Mouse (Mus musculus) embryo, embryonic 10.5 days (tissue): Measurements from ENCODE around the gene Lingo1.

Experiments
- DNase-seq: peaks from one replicate; pipeline ENCODE4 v3.0.0-alpha.2; 2015; ENCODE audit warnings: low spot score

Lingo1 gene

DNA sequence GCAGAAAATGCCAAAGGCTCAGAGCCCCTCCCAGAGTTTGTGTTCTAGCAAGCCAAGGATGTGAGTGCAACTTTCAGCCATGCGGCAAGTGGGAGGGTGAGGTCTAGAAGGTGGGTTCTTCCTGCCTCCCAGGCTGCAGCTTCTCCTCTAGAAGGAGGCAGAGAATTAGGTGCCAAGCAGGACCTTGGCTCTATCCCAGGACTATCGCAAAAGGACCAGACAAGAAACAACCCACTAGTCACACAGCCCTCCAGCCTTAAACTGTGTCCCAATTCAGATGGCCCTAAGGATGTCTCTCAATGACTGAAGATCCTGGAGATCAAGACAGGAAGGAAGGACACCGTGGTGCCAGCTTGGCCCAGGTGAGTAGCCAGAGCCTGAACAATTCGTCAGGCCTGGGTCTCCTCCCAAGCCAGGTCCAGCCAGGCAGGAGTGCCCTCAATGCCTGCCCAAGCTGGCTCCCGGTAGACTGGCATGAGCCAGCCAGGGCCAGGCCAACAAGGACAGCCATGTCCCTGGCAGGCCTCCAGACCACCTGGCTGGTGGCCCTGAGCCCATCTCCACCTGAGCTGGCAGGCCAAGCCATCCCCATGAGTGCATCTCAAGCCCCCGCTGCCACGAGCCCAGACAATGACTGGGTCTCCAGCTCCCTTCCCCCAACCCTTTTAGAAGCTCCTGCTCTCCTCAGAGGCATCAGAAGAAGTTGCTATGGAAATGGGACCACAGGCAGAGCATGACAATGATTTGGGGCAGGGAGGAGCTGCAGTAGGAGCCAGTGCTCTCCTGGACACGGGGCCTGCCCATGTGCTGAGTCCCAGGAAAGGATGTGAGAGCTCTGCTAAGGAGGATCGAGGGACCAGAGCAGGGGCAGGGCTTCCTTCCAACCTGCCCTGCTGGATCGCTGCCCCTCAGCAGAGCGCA is 19.1 kb downstream of the Lingo1 start:
- DNase-seq = no peak

- no peak for DNase-seq
These were observed 20.9 kb downstream of the Lingo1 start for GRCm38 (mm10) chr9:56775161-56775934.

DNA sequence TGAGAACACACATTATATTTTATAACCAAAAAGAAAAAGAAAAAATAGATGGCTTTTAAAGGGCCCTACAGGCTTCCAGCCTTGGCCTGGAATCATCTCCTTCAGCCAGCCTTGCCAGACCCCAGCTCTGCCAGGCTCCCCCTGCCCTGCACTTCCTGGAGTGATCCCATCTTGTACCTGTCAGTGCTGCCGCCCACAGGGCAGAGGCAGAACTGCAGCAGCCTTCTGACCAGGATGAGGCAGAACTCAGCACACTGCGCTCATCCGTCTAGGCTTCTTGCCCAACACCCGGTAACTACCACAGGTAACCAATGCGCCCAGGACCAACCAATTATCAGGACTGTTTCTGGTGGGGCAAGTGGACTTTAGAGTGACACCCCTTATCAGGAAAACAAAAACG is 22.0 kb downstream of the Lingo1 start:
- peak; percentile 74 for DNase-seq

DNA sequence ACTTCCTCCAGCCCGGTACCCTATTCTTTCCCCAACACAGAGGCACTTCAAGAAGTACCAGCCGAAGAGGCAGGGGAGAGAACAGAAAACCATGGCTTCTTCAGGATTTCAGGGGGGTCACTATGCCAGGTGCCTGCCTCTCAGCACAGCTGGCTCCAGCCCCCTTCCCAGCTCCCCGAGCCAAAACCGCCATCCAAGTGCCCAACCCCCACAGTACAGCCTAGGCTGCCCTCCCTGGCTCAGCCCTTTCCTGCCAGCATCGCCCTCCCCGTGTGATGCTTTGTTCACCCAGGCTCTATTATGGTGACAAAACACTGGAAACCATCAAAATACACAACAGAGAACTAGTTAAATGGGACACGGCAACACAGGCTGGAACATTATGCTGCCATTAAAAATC is 22.6 kb downstream of the Lingo1 start:
- no peak for DNase-seq

DNA sequence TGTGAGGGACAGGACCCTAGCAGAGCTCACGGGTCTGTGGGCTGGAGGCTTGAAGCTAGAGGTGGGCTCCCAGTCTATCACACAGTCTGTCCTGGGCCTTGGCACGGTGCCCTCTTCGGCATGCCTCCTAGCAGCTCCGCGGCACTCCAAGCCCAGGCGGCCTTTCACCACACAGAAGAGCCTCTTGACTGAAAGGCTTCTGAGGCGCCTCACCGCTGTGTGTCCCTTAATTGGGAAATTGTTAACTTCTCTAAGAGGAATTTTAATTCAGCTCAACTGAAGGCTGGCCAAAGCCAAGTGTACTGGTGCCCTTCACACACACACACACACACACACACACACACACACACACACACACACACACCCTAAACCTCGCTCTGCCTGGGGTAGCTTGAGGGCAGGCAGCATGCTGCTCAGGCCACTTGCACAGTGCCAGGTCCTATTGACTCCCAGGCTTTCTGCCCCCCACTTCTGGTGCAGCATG is 28.6 kb downstream of the Lingo1 start:
- no peak for DNase-seq

GRCm38 (mm10) chr9:56766629-56767357 is 29.5 kb downstream of the Lingo1 start:
- DNase-seq = peak; percentile 15

- no peak for DNase-seq
These were observed 34.1 kb downstream of the Lingo1 start for GRCm38 (mm10) chr9:56762106-56762562.

DNA sequence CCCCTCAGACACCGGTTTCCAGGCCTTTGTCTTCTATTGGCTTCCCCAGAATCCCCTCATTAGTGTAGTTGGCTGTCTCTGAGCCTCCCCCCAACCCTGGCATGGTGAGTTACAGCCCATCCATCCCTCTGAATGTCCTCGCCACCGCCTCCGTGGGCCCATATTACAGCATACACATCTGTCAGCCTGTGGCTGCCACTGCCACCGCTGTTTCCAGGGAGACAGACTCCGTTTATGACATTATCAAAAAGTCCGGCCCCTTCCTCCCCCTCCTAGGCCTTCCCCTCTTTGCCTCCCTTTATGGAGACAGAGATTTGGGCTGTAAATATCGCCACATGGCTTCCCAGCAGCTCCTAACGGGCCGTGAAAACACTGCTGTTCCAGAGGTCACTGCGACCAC is 38.5 kb downstream of the Lingo1 start:
- peak; percentile 44 for DNase-seq

DNA sequence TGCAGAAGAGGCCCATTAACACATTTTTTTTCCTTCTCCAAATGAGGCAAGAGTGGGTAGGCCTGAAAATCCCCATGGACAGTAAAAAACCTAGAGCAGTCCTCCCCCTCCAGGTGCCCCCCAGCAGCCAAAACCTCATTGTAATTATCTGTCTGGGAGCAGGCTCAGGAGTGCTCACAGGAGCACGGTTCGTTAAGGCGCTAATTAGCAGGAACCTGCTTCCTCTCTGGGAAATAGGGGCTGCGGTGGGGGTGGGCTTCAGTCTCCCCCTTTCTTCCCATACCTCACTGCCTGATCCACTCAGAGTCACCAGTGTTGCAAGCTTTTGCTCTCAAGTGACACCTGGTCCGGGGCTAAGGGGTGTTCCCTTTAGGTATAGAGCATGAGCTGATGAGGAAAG is 41.1 kb downstream of the Lingo1 start:
- DNase-seq = no peak

DNA sequence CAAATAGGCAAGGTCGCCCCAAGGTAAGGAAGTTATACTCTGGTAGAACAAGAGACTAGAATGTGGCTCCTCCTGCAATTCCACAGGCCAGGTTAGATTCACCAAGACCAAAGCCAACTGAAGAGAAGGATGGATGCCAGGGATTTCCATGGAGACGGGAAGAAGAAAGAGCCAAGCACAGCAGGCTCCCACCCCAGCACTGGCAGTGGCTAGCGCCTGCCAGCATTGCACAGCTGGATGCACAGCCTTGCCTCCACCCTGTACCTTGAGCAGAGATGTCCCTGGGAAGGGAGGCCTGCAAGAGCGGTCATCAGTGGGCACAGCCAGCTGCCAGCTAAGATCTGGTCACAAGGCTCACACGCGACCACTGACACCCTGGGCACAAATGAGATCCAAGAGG is 42.9 kb downstream of the Lingo1 start:
- no peak for DNase-seq

DNA sequence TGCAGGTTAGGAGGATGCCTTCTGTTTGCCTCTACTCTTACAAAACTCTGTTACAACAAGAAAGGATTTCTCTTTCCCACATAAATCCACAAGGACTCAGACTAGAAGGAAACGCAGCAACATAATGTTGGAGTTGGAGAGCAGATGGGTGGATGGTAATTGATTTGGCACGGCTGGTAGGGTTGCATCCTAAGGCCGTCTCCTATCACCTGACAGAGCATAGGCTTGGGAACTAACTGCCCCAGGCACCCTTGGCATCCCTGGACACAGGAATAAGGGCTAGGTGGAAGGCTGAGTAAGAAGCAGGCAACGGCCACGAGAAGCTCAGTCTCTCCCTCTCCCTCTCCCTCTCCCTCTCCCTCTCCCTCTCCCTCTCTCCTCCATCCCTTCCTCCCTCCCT is 48.2 kb downstream of the Lingo1 start:
- no peak for DNase-seq

- DNase-seq = no peak
These were observed 49.4 kb downstream of the Lingo1 start for GRCm38 (mm10) chr9:56746926-56747294.

GRCm38 (mm10) chr9:56746195-56746925 is 49.9 kb downstream of the Lingo1 start:
- no peak for DNase-seq

- no peak for DNase-seq
These were observed 51.9 kb downstream of the Lingo1 start for GRCm38 (mm10) chr9:56744369-56744768.

DNA sequence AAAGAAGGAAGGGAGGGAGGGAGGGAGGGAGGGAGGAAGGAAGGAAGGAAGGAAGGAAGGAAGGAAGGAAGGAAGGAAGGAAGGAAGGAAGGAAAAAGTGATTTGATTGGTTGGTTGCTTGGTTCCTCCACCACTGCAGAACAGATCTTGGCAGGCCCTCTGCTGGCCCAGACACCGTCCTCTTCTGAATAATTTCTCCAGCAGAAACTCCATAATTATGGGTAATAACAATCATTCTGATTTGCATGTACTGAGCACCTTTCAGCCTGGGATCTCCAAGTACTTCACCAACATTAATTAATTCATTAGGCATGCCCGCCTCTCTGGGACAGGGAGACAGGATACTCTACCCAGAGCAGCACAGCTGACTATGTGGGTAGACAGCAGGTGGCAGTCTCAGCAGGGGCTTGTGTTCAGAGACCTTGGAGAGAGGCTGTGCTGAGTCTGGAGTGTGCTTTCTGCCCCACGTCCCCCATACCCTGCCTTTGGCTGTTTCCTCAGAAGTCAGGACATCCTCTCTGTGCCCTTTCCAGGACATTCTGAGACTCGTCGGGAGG is 57.0 kb downstream of the Lingo1 start:
- DNase-seq = no peak

- peak; percentile 80 for DNase-seq
These were observed 57.8 kb downstream of the Lingo1 start for GRCm38 (mm10) chr9:56738261-56739171.

- no peak for DNase-seq
These were observed 61.9 kb downstream of the Lingo1 start for GRCm38 (mm10) chr9:56734398-56734797.

DNA sequence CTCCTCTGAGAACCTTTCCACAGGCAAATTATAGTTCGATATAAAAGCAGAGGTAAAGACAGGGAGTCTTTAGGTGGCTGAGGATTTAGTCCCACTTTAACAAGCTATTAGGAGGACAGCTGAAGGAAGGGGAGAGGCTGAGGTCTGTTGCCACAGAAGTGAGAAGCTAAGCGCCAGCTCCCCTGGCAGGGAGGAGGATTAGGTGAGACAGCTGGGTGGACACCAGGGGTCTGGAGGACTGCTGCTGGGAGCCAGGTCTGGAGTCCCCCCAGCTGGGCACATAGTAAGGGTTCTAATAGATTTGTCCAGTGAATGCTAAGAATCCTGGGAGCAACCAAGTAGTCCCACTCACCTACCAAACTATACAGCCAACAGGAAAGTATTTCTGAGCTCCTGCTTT is 65.3 kb downstream of the Lingo1 start:
- no peak for DNase-seq

- no peak for DNase-seq
These were observed 67.1 kb downstream of the Lingo1 start for GRCm38 (mm10) chr9:56729145-56729544.
